In genomic region chr19:55999409-55999808, GRCm38 (mm10) we compare ENCODE assay signal across 22 mouse cellular contexts.
"Had no signal": no experiment of that assay in that cellular context is flagged by ENCODE, and none has a peak within 500 bp of the region (broad histone marks: within the 10 kb centered on the region; RNA-seq: fewer than 3 reads in every experiment).

No protein-coding gene starts in this region.

- DNase-seq: gastrocnemius, adult 2 months; gastrocnemius, postnatal 10 days; gastrocnemius, postnatal 25 days; heart, adult 18-20 months; heart, postnatal 10 days; heart, postnatal 4 days; kidney, adult 18-20 months; kidney, postnatal 10 days; kidney, postnatal 25 days; layer of hippocampus, postnatal 36 days had no signal

- H3K9me3 ChIP-seq: heart, embryonic 10.5 days; heart, embryonic 12.5 days; hindbrain, embryonic 10.5 days; hindbrain, embryonic 12.5 days; intestine, embryonic 15.5 days; limb, embryonic 13.5 days; limb, embryonic 15.5 days had no signal

- H3K4me1 ChIP-seq: heart, embryonic 10.5 days; intestine, embryonic 15.5 days had no signal

- H3K4me2 ChIP-seq: heart, embryonic 12.5 days; hindbrain, embryonic 12.5 days; intestine, embryonic 15.5 days; limb, embryonic 13.5 days; limb, embryonic 15.5 days had no signal

- H3K27me3 ChIP-seq: heart, embryonic 12.5 days; intestine, embryonic 15.5 days; limb, embryonic 15.5 days had no signal

- H3K27ac ChIP-seq: gastrocnemius, adult 2 months; heart, embryonic 10.5 days; hindbrain, embryonic 10.5 days; hindbrain, embryonic 12.5 days; hindbrain, embryonic 14.5 days; intestine, embryonic 15.5 days; layer of hippocampus, adult 2 months; limb, embryonic 13.5 days; limb, embryonic 15.5 days had no signal

- H3K4me3 ChIP-seq: gastrocnemius, adult 2 months; heart, embryonic 10.5 days; heart, embryonic 12.5 days; hindbrain, embryonic 10.5 days; hindbrain, embryonic 12.5 days; intestine, embryonic 15.5 days; layer of hippocampus, adult 2 months; limb, embryonic 13.5 days; limb, embryonic 15.5 days had no signal

- H3K36me3 ChIP-seq: heart, embryonic 10.5 days; heart, embryonic 12.5 days; hindbrain, embryonic 10.5 days; hindbrain, embryonic 12.5 days; intestine, embryonic 15.5 days; limb, embryonic 13.5 days; limb, embryonic 15.5 days had no signal

- ATAC-seq: hindbrain, embryonic 16.5 days; inflammation-experienced regulatory T-cells, adult 6 months; intestine, embryonic 15.5 days; intestine, postnatal 0 days had no signal

- H3K9ac ChIP-seq: heart, embryonic 12.5 days; hindbrain, embryonic 12.5 days; hindbrain, embryonic 14.5 days; intestine, embryonic 15.5 days; limb, embryonic 13.5 days; limb, embryonic 15.5 days had no signal
